Mouse (Mus musculus): Measurements from ENCODE around the gene Pnpla7. TPM values are rescaled to one million over a fixed set of nuclear protein-coding genes. Genes with fewer than 3 reads are reported as not detected.

The Pnpla7 gene
- total RNA-seq, 2 experiments from 2014 or later, result 16.5 to 25.5 TPM

GRCm38 (mm10) chr2:24974906-24975703 is 728 bp upstream of the Pnpla7 start, which contains the start of gene Mrpl41:
TSS of gene Mrpl41 (minus strand) at chr2:24975098.
- peak; percentile 98 for DNase-seq
- intact Hi-C loops (cut with DNase I; ENCODE audit: low total_unique reads), result no loop called here

- intact Hi-C loops (cut with DNase I; ENCODE audit: low total_unique reads), result no loop called here
- DNase-seq, result no peak
Measured at GRCm38 (mm10) chr2:24976960-24977359, 1.1 kb downstream of the Pnpla7 start.

DNA sequence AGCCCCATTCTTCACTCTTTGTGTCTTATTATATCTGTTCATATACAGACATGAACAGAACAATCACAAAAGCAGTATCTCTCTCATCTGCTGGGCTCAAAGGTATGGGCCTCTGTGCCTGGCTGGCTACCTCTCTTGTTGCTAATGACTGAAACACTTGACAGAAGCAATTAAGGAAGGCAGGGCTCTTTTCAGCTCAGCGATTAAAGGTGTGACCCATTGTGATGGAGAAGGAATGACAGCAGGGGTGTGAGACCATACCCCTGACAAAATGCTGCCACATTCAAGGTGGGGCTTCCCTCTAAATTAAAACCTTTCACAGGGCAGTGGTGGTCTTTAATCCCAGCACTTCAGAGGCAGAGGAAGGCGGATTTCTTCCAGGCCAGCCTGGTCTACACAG is 11.9 kb downstream of the Pnpla7 start:
- DNase-seq, result no peak
- intact Hi-C loops (cut with DNase I; ENCODE audit: low total_unique reads), result no loop called here

- intact Hi-C loops (cut with DNase I; ENCODE audit: low total_unique reads), result loop anchor here (5.0 kb wide), 1 partner anchor 33 kb away; the partner anchor contains the start of gene Dph7
Measured at GRCm38 (mm10) chr2:24995332-24995731, 19.5 kb downstream of the Pnpla7 start.

DNA sequence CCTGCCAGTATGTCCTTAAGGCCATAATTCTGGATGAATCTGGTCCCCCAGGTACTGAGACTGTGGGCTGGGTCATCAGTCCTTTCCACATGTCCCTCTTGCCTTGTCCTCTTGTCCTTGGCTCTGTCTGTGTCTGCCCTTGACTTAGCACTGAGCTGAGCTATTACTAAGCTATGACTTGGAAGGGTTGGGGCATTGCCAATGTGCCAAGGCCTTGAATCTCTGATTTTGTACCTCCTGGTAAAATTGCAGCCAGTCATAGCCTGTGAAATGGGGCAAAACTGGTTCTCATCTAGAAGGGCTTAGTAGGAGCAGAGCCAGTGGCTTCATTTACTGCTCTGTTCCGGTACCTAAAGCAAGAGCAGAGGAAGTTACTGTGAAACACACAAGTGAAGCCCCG is 20.6 kb downstream of the Pnpla7 start:
- DNase-seq, result no peak
- intact Hi-C loops (cut with DNase I; ENCODE audit: low total_unique reads), result loop anchor here (5.0 kb wide), 1 partner anchor 34 kb away; the partner anchor contains the start of gene Dph7

More at GRCm38 (mm10) chr2:24995332-24995731, 19.5 kb downstream of the Pnpla7 start:
- no peak for DNase-seq

DNA sequence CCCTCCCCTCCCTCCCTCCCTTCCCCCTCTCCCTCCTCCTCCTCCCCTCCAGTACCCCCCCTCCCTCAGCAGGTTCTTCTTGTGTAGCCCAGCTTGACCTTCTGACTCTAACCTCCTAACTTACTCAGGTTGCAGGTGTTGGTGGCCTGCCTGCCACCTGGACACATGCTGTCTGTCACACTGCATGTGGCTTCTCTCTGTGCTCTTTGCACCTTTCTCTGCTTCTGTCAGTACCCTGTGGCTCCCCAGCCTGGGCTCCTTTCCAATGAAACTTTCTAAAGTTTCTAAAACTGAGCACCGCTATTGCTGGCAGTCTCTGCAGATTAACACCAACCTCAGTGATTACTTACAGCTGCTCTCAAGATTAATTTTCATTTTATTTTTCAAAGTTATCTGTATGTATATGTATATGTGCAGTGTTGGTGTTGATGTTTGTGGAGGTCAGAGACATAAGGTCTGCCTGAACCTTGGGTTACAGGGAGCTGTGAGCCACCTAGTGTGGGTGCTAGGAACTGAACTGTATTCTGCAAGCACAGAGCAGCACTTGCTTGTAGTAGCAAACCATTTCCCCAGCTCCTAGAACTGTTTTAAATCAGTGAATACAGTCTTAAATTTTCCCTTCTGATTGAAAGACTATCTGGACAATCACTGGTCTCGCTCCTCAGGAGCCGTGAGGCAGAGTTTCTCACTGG is 24.9 kb downstream of the Pnpla7 start:
- intact Hi-C loops (cut with DNase I; ENCODE audit: low total_unique reads), result no loop called here
- peak; percentile 32 for DNase-seq

- no peak for DNase-seq
- intact Hi-C loops (cut with DNase I; ENCODE audit: low total_unique reads), result no loop called here
Measured at GRCm38 (mm10) chr2:25003946-25004786, 28.3 kb downstream of the Pnpla7 start.

DNA sequence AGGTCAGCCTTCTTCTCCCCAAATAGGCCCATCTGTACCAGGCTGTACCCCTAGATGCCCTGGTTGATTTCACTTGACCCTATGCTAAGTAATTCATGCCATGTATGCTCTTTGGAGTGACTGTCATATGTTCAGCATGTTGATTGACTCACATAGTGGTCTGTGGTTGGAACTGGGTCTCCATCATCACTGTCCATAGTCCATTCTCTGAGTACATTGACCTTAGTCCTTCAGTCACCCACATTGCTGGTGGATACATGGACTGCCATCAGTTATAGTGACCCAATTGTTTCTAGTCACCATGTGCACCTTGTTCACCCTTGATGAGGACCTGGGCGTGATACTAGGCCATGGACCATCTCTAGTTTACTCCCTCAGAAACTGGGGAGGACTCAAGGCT is 30.9 kb downstream of the Pnpla7 start:
- intact Hi-C loops (cut with DNase I; ENCODE audit: low total_unique reads), result no loop called here
- DNase-seq, result no peak

DNA sequence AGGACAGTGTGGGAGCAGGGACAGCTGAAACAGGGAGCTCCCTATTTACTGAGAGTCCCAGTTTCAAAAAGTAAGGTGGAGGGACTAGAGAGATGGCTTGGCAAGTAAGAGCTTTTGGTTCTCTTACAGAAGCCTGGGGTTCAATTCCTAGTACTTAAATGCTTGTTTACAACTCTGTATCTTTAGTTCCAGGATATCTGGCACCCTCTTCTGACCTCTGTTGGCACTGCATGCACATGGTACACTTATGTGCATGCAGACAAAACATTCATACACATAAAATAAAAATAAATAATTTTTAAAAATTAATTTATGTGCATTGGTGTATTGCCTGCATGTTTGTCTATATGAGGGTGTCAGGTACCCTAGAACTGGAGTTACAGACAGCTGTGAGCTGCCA is 32.4 kb downstream of the Pnpla7 start:
- no peak for DNase-seq
- intact Hi-C loops (cut with DNase I; ENCODE audit: low total_unique reads), result no loop called here

GRCm38 (mm10) chr2:25022678-25023077 is 46.8 kb downstream of the Pnpla7 start:
- intact Hi-C loops (cut with DNase I; ENCODE audit: low total_unique reads), result no loop called here
- no peak for DNase-seq

- intact Hi-C loops (cut with DNase I; ENCODE audit: low total_unique reads), result no loop called here
- DNase-seq, result no peak
Measured at GRCm38 (mm10) chr2:25025109-25025508, 49.3 kb downstream of the Pnpla7 start.

DNA sequence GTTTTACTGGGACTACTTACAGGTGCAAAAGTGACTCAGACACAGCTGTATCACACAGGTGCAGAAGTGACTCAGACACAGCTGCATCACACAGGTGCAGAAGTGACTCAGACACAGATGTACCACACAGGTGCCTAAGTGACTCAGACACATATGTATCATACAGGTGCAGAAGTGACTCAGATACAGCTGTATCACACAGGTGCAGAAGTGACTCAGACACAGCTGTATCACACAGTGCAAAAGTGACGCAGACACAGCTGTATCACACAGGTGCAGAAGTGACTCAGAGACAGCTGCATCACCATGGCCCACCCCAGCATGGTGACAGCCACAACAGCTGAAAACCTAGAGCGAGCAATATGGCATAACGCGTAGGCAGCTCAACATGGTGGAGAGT is 59.2 kb downstream of the Pnpla7 start:
- DNase-seq, result no peak
- intact Hi-C loops (cut with DNase I; ENCODE audit: low total_unique reads), result no loop called here

GRCm38 (mm10) chr2:25040089-25040488 is 64.3 kb downstream of the Pnpla7 start:
- no peak for DNase-seq
- intact Hi-C loops (cut with DNase I; ENCODE audit: low total_unique reads), result no loop called here

DNA sequence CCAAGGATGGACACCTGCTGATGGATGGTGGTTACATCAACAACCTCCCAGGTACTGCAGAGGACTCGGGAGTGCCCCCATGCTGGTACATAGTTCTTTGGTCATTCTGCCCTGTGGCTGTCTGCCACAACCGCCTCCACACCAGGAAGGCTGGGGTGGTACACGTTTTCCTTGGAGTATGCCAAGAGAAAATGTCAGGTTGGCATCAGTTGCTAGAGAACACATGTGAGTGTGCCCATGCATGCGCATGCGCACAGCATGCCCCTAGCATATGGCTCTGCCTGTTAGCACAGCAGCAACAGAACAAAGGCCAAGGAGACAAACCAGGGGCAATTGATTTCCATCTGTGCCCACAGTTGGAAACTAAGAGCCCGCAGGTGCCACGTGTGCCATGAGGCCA is 75.1 kb downstream of the Pnpla7 start:
- intact Hi-C loops (cut with DNase I; ENCODE audit: low total_unique reads), result no loop called here
- no peak for DNase-seq

DNA sequence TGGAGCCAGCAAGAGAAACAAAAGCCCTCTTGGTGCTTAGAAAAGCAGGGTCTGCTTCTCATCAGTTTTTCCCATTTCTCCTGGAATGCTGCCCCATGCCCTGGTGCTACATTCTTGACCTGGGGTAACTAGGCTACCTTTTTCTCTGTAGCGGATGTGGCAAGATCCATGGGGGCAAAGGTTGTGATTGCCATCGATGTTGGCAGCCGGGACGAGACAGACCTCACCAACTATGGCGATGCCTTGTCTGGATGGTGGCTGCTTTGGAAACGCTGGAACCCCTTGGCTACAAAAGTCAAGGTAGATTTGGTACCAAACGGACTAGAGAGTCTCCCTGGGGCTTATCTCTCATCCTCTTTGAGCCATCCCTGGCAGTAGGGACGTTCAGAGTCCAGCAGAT is 75.6 kb downstream of the Pnpla7 start:
- intact Hi-C loops (cut with DNase I; ENCODE audit: low total_unique reads), result no loop called here
- DNase-seq, result no peak

GRCm38 (mm10) chr2:25053101-25053500 is 77.3 kb downstream of the Pnpla7 start:
- intact Hi-C loops (cut with DNase I; ENCODE audit: low total_unique reads), result no loop called here

GRCm38 (mm10) chr2:25054221-25055067 is 78.6 kb downstream of the Pnpla7 start, which contains the start of gene Nsmf:
TSS of gene Nsmf (plus strand) at chr2:25054355.
- intact Hi-C loops (cut with DNase I; ENCODE audit: low total_unique reads), result no loop called here
- DNase-seq, result peak; percentile 92

More at GRCm38 (mm10) chr2:25053101-25053500, 77.3 kb downstream of the Pnpla7 start:
- no peak for DNase-seq

DNA sequence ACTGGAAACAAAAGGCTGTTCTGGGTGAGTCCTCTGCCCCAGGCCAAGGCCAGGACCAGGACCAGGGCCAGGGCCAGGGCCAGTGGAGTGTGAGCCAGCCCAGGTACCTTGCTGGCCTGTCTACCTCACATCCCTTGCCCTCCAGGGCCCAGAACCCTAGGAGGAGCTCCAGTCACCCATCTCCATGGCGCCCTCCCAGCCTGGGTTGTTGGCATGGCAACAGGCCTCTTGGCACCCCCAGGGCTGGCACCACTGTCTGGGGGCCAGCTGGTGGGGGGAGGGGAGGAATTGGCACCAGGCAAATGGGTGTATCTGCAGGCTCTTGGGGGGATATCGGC is 79.2 kb downstream of the Pnpla7 start:
- intact Hi-C loops (cut with DNase I; ENCODE audit: low total_unique reads), result no loop called here
- no peak for DNase-seq
